Mouse (Mus musculus) limb, embryonic 11.5 days (tissue): ENCODE results near the gene Hnrnpab. TPM values are rescaled to one million over a fixed set of nuclear protein-coding genes. Genes with fewer than 3 reads are reported as not detected.
A peak's percentile ranks its signal among the peaks of the same experiment; 100 is the strongest.

ENCODE experiments used
- ATAC-seq: fragments of 200-750 bp; cut with Nextera tagmentation; 2 replicates; pipeline ENCODE4 v1.8.0; 2017; ENCODE audit warnings: low read depth; ENCODE audit not compliant: insufficient number of reproducible peaks, low FRiP score, low TSS enrichment
- DNase-seq: peaks from one replicate; pipeline ENCODE4 v3.0.0-alpha.2; 2015; ENCODE audit warnings: low spot score
- H3K27ac ChIP-seq: fragments of 300-500 bp; sonication (generic); replicated peaks from 2 replicates; pipeline ENCODE4 v1.5.1; 2014; ENCODE audit warnings: low read depth, mild to moderate bottlenecking, low read length
- H3K27me3 ChIP-seq: fragments of 300-500 bp; sonication (generic); 2 replicates; pipeline ENCODE4 v1.6.1; 2014; ENCODE audit warnings: mild to moderate bottlenecking, low read length, mixed read lengths; ENCODE audit not compliant: control insufficient read depth, insufficient read depth
- H3K36me3 ChIP-seq: fragments of 300-500 bp; sonication (generic); 2 replicates; pipeline ENCODE4 v1.6.1; 2014; ENCODE audit warnings: mild to moderate bottlenecking, low read length, moderate library complexity, mixed read lengths; ENCODE audit not compliant: control insufficient read depth, insufficient read depth
- H3K4me1 ChIP-seq: fragments of 300-500 bp; sonication (generic); 2 replicates; pipeline ENCODE4 v1.6.1; 2014; ENCODE audit warnings: low read length, mixed read lengths; ENCODE audit not compliant: control insufficient read depth, insufficient read depth
- H3K4me2 ChIP-seq: fragments of 300-500 bp; sonication (generic); 2 replicates; pipeline ENCODE4 v1.6.1; 2014; ENCODE audit warnings: low read depth, mild to moderate bottlenecking, moderate library complexity; ENCODE audit not compliant: severe bottlenecking
- H3K4me3 ChIP-seq: fragments of 300-500 bp; sonication (generic); 2 replicates; pipeline ENCODE4 v1.5.1; 2014; ENCODE audit warnings: low read depth, low read length
- H3K9ac ChIP-seq: fragments of 300-500 bp; sonication (generic); 2 replicates; pipeline ENCODE4 v1.6.1; 2014; ENCODE audit warnings: mild to moderate bottlenecking, low read length
- H3K9me3 ChIP-seq: fragments of 300-500 bp; sonication (generic); 2 replicates; pipeline ENCODE4 v1.6.1; 2016; ENCODE audit warnings: low read length; ENCODE audit not compliant: control insufficient read depth
- WGBS: fragments of 180-500 bp; shearing (Covaris S2); extraction: QIAGEN DNeasy Blood & Tissue Kit; methylation state at CpG from one replicate; pipeline ENCODE4 v1.1.7; 2014; 5-methylcytosine and 5-hydroxymethylcytosine counted together
- polyA plus RNA-seq: library from polyadenylated mRNA; unstranded; fragments of >200 nt; fragmentation: Nextera tagmentation; extraction: Ambion mirVana; gene quantifications from 2 replicates; pipeline ENCODE4 v1.2.1, GENCODE M21; 2014

The Hnrnpab gene
- polyA plus RNA-seq, 1 experiment from 2014 or later = 796 TPM

GRCm38 (mm10) chr11:51609266-51609909, 2.7 kb upstream of the Hnrnpab start:
- Histone ChIP-seq H3K27me3 (no peaks in the 10 kb centered on the region), H3K27ac (no peak overlapping the region), H3K36me3 (peaks cover 8% of the 10 kb centered on the region), H3K4me1 (peaks cover 9% of the 10 kb centered on the region; the same call in 1 of the 2 replicates), H3K9me3 (no peaks in the 10 kb centered on the region), H3K4me2 (no peak overlapping the region), H3K4me3 (no peak overlapping the region), H3K9ac (no peak overlapping the region)
- 79% methylated on average over 3 of the region's 3 CpGs for WGBS
- no peak for ATAC-seq
- DNase-seq = no peak

GRCm38 (mm10) chr11:51607096-51607738, 570 bp upstream of the Hnrnpab start:
- Histone ChIP-seq H3K27ac (peak overlapping the region; percentile 92), H3K9ac (peak overlapping the region; percentile 100), H3K4me3 (peak overlapping the region; percentile 99), H3K4me2 (peak overlapping the region; percentile 84), H3K27me3 (no peaks in the 10 kb centered on the region), H3K9me3 (no peaks in the 10 kb centered on the region), H3K36me3 (peaks cover 24% of the 10 kb centered on the region), H3K4me1 (peaks cover 17% of the 10 kb centered on the region)
- peak; percentile 20; the same call in 1 of the 2 replicates for ATAC-seq
- no peak for DNase-seq
- 12% methylated on average over 15 of the region's 15 CpGs for WGBS

- peak; percentile 53 for ATAC-seq
- DNase-seq = peak; percentile 87
- Histone ChIP-seq H3K36me3 (peaks cover 37% of the 10 kb centered on the region), H3K4me3 (peak overlapping the region; percentile 99), H3K4me2 (peak overlapping the region; percentile 89), H3K9me3 (no peaks in the 10 kb centered on the region), H3K27me3 (no peaks in the 10 kb centered on the region), H3K4me1 (peaks cover 21% of the 10 kb centered on the region), H3K9ac (peak overlapping the region; percentile 100), H3K27ac (peak overlapping the region; percentile 92)
- WGBS = under 1% methylated on average over 75 of the region's 81 CpGs
Observed at GRCm38 (mm10) chr11:51605602-51606446, 823 bp downstream of the Hnrnpab start.

- DNase-seq = no peak
- 89% methylated on average over 3 of the region's 3 CpGs for WGBS
- Histone ChIP-seq H3K27ac (no peak overlapping the region), H3K36me3 (peaks cover 58% of the 10 kb centered on the region), H3K4me2 (no peak overlapping the region), H3K9me3 (no peaks in the 10 kb centered on the region), H3K9ac (no peak overlapping the region; the same call in 1 of the 2 replicates), H3K4me1 (peaks cover 20% of the 10 kb centered on the region), H3K4me3 (no peak overlapping the region), H3K27me3 (no peaks in the 10 kb centered on the region)
- ATAC-seq = no peak
Observed at GRCm38 (mm10) chr11:51602253-51602652, 4.4 kb downstream of the Hnrnpab start.

GRCm38 (mm10) chr11:51597553-51597952, 9.1 kb downstream of the Hnrnpab start:
- no peaks in the 10 kb centered on the region for H3K9me3 ChIP-seq
- H3K27ac ChIP-seq = no peak overlapping the region
- WGBS = 58% methylated on average over 2 of the region's 2 CpGs
- no peak overlapping the region for H3K4me3 ChIP-seq
- H3K36me3 ChIP-seq = peaks cover 47% of the 10 kb centered on the region
- no peaks in the 10 kb centered on the region for H3K27me3 ChIP-seq
- peaks cover 7% of the 10 kb centered on the region; the same call in 1 of the 2 replicates for H3K4me1 ChIP-seq
- ATAC-seq = no peak
- DNase-seq = no peak
- no peak overlapping the region for H3K4me2 ChIP-seq
- no peak overlapping the region for H3K9ac ChIP-seq

GRCm38 (mm10) chr11:51595459-51596083, 11.1 kb downstream of the Hnrnpab start:
- no peaks in the 10 kb centered on the region for H3K9me3 ChIP-seq
- WGBS = 89% methylated on average over 1 of the region's 1 CpGs
- no peak overlapping the region for H3K4me2 ChIP-seq
- H3K4me3 ChIP-seq = no peak overlapping the region
- no peak overlapping the region for H3K27ac ChIP-seq
- H3K36me3 ChIP-seq = peaks cover 46% of the 10 kb centered on the region
- H3K27me3 ChIP-seq = no peaks in the 10 kb centered on the region
- no peak overlapping the region for H3K9ac ChIP-seq
- ATAC-seq (no peak), DNase-seq (no peak)
- H3K4me1 ChIP-seq = no peaks in the 10 kb centered on the region

- WGBS = 85% methylated on average over 3 of the region's 3 CpGs
- H3K4me3 ChIP-seq = no peak overlapping the region
- peaks cover 49% of the 10 kb centered on the region for H3K36me3 ChIP-seq
Observed at GRCm38 (mm10) chr11:51594715-51595350, 11.8 kb downstream of the Hnrnpab start.

More at GRCm38 (mm10) chr11:51594715-51595350, 11.8 kb downstream of the Hnrnpab start:
- Histone ChIP-seq H3K9ac (no peak overlapping the region), H3K4me1 (no peaks in the 10 kb centered on the region), H3K4me2 (no peak overlapping the region), H3K9me3 (no peaks in the 10 kb centered on the region), H3K27me3 (no peaks in the 10 kb centered on the region), H3K27ac (no peak overlapping the region)
- ATAC-seq = no peak
- DNase-seq = no peak
